Comparison of ENCODE assay signal across 7 mouse cellular contexts in the genomic region with DNA sequence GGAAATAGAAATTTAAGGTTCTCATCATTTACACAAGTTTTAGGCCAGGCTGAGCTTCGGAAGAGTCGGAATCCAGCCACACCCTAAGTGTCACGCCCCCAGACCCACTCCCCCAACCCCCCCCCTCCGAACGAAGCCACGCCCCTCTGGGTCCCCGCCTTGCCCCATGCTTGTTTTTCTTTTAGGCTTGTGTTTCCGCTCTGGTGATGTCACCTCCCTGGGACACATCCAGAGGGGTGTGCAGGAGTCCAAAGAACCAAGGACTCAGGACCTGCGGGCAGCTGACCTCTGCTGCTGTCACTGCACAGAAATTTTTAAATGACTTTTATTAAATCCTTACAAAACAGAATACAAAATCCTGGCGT. TPM values are rescaled to one million over a fixed set of nuclear protein-coding genes. Genes with fewer than 3 reads are reported as not detected.
DNase-seq lines count a peak whose midpoint lies in the region; ATAC-seq and TF ChIP-seq lines count a peak whose summit lies in the region.

No protein-coding gene starts in this region.

- H3K4me2 ChIP-seq in lung, embryonic 16.5 days (ENCODE audit: low read depth, low read length) = peak overlapping the region; percentile 39

- H3K9ac ChIP-seq in lung, embryonic 16.5 days (ENCODE audit: low read length) = peak overlapping the region; percentile 38

- WGBS in kidney, adult 2 months = 1% methylated on average over 10 of the region's 10 CpGs
- WGBS in lung, embryonic 16.5 days = 7% methylated on average over 10 of the region's 10 CpGs

- H3K36me3 ChIP-seq in kidney, adult 2 months (ENCODE audit: control insufficient read depth, insufficient read depth, low read length) = peaks cover 12% of the 10 kb centered on the region
- H3K36me3 ChIP-seq in lung, embryonic 16.5 days (ENCODE audit: control insufficient read depth, insufficient read depth, low read length) = peaks cover 31% of the 10 kb centered on the region

- H3K4me1 ChIP-seq in kidney, adult 2 months (ENCODE audit: control insufficient read depth, insufficient read depth, low read length) = peaks cover 56% of the 10 kb centered on the region
- H3K4me1 ChIP-seq in lung, embryonic 16.5 days (replicated peaks; ENCODE audit: control insufficient read depth, insufficient read depth, low read length) = peaks cover 37% of the 10 kb centered on the region

- peak overlapping the region; percentile 97 for H3K27ac ChIP-seq in kidney, adult 2 months (ENCODE audit: insufficient read depth, low read depth, low read length)
- peak overlapping the region; percentile 92 for H3K27ac ChIP-seq in lung, embryonic 16.5 days (ENCODE audit: low read length)

- TF ChIP-seq POLR2A in kidney, adult 2 months (IDR thresholded peaks at IDR 0.05; ENCODE audit: low read depth, low read length) = no peak

- no peaks in the 10 kb centered on the region for H3K9me3 ChIP-seq in lung, embryonic 16.5 days (ENCODE audit: control insufficient read depth, low read length)

- peak; percentile 71 for DNase-seq in ES-CJ7 (ENCODE audit: low read depth, low spot score)
- DNase-seq in adrenal gland, adult 18-20 months (ENCODE audit: low spot score in 2 of 2) = peak; percentile 65 to 67
- peak; percentile 99 for DNase-seq in heart, adult 11 months
- peak; percentile 93 for DNase-seq in kidney, adult 2 months
- DNase-seq in thymus, postnatal 25 days = no peak

- H3K27me3 ChIP-seq in kidney, adult 2 months (replicated peaks; ENCODE audit: control insufficient read depth, insufficient read depth, low read length) = no peaks in the 10 kb centered on the region
- no peaks in the 10 kb centered on the region for H3K27me3 ChIP-seq in lung, embryonic 16.5 days (ENCODE audit: control insufficient read depth, insufficient read depth, low read depth, low read length)

- no peak for TF ChIP-seq CTCF in kidney, adult 2 months (conservative IDR thresholded peaks at IDR 0.05; ENCODE audit: insufficient read depth, insufficient read length, low read depth, low read length)

- ATAC-seq in lung, embryonic 16.5 days (ENCODE audit: low read depth) = peak; percentile 63
- ATAC-seq in monocyte, adult 5-6 weeks (replicated peaks; ENCODE audit: insufficient number of reproducible peaks, low FRiP score, low TSS enrichment, poor library complexity, severe bottlenecking) = no peak

- H3K4me3 ChIP-seq in kidney, adult 2 months (ENCODE audit: insufficient read depth, low read depth, low read length) = peak overlapping the region; percentile 3; the same call in 1 of the 2 replicates
- H3K4me3 ChIP-seq in lung, embryonic 16.5 days (ENCODE audit: low read length) = peak overlapping the region; percentile 22; the same call in 1 of the 2 replicates

RNA-seq across cellular contexts. Expression of gene Btbd2, which starts 8.1 kb away (rescaled TPM):
- 10 to 100 TPM; 51.4 to 58.5 TPM for total RNA-seq in adrenal gland, adult 18-20 months (2021)
- polyA plus RNA-seq in kidney, adult 2 months (2012; rRNA removed) = 77.7 and 80.7 TPM in 2 replicates
- 15.3 and 33.2 TPM in 2 replicates for polyA plus RNA-seq in lung, embryonic 16.5 days (2015; fragmentation: Nextera tagmentation; extraction: Ambion mirVana)
- 14.6 to 23.9 TPM (median 23.1 TPM) in 3 replicates for total RNA-seq in monocyte, adult 5-6 weeks (2017)

RNA-seq across cellular contexts. Expression of gene Mknk2, which starts 12.9 kb away (rescaled TPM):
- 100 to 1,000 TPM; 162 to 331 TPM for total RNA-seq in adrenal gland, adult 18-20 months (2021)
- 163 and 210 TPM in 2 replicates for polyA plus RNA-seq in kidney, adult 2 months (2012; rRNA removed)
- polyA plus RNA-seq in lung, embryonic 16.5 days (2015; fragmentation: Nextera tagmentation; extraction: Ambion mirVana) = 66.3 and 82.1 TPM in 2 replicates
- 56.7 to 115 TPM (median 94.0 TPM) in 3 replicates for total RNA-seq in monocyte, adult 5-6 weeks (2017)

RNA-seq across cellular contexts. Expression of gene Mob3a, which starts 36.8 kb away (rescaled TPM):
- 10 to 100 TPM; 16.1 to 29.6 TPM for total RNA-seq in adrenal gland, adult 18-20 months (2021)
- 14.3 and 19.5 TPM in 2 replicates for polyA plus RNA-seq in kidney, adult 2 months (2012; rRNA removed)
- 42.3 and 45.7 TPM in 2 replicates for polyA plus RNA-seq in lung, embryonic 16.5 days (2015; fragmentation: Nextera tagmentation; extraction: Ambion mirVana)
- total RNA-seq in monocyte, adult 5-6 weeks (2017) = 57.4 to 129 TPM (median 87.2 TPM) in 3 replicates

RNA-seq across cellular contexts. Expression of gene Izumo4, which starts 37.0 kb away (rescaled TPM):
- total RNA-seq in adrenal gland, adult 18-20 months (2021) = 10 to 100 TPM; 11.0 to 18.0 TPM
- polyA plus RNA-seq in kidney, adult 2 months (2012; rRNA removed) = 36.8 and 39.5 TPM in 2 replicates
- 23.6 and 26.8 TPM in 2 replicates for polyA plus RNA-seq in lung, embryonic 16.5 days (2015; fragmentation: Nextera tagmentation; extraction: Ambion mirVana)
- total RNA-seq in monocyte, adult 5-6 weeks (2017) = 10.6 to 17.9 TPM (median 17.1 TPM) in 3 replicates

RNA-seq across cellular contexts. Expression of gene Csnk1g2, which starts 42.4 kb away (rescaled TPM):
- 100 to 1,000 TPM; 134 to 140 TPM for total RNA-seq in adrenal gland, adult 18-20 months (2021)
- 166 and 193 TPM in 2 replicates for polyA plus RNA-seq in kidney, adult 2 months (2012; rRNA removed)
- 20.6 and 38.4 TPM in 2 replicates for polyA plus RNA-seq in lung, embryonic 16.5 days (2015; fragmentation: Nextera tagmentation; extraction: Ambion mirVana)
- 174 to 193 TPM (median 192 TPM) in 3 replicates for total RNA-seq in monocyte, adult 5-6 weeks (2017)
